Mouse (Mus musculus) liver, adult 2 months (tissue): Measurements from ENCODE around the gene Allc.

Experiments used
- CTCF ChIP-seq: fragments of 200-500 bp; IDR thresholded peaks from 2 replicates; pipeline ENCODE4 v1.5.1; 2011; ENCODE audit warnings: low read depth, low read length, control low read depth
- POLR2A ChIP-seq: fragments of 200-500 bp; IDR thresholded peaks from 2 replicates; pipeline ENCODE4 v1.6.1; 2011; ENCODE audit warnings: low read length, control low read depth; ENCODE audit not compliant: insufficient read depth; ENCODE audit errors: extremely low read depth

- TF ChIP-seq CTCF (no peak), POLR2A (no peak)
Measured at GRCm38 (mm10) chr12:28628436-28628835, 46.1 kb upstream of the Allc start.
